Mouse (Mus musculus): ENCODE measurements around the gene Atg4d. TPM values are rescaled to one million over a fixed set of nuclear protein-coding genes. Genes with fewer than 3 reads are reported as not detected.
"Not testable (repeated sequence)": the region's sequence is repeated elsewhere in the genome, so short reads cannot be mapped to it uniquely, and the experiment has no call there.

Atg4d gene
- polyA plus RNA-seq, 1 experiment from 2014 or later: 43.7 TPM

GRCm38 (mm10) chr9:21288404-21289336 is 23.6 kb downstream of the Atg4d start:
- no peaks in the 10 kb centered on the region for H3K9me3 ChIP-seq (ENCODE audit: control insufficient read depth, low read length)
- peaks cover 19% of the 10 kb centered on the region for H3K36me3 ChIP-seq (ENCODE audit: control insufficient read depth, insufficient read depth, low read length)
- ATAC-seq (ENCODE audit: low FRiP score, low TSS enrichment): no peak
- H3K27ac ChIP-seq (ENCODE audit: low read depth, low read length): peak overlapping the region; percentile 52; the same call in 1 of the 2 replicates
- peaks cover 27% of the 10 kb centered on the region for H3K4me1 ChIP-seq (ENCODE audit: control insufficient read depth, insufficient read depth, low read length)
- H3K9ac ChIP-seq (ENCODE audit: low read depth, low read length): peak overlapping the region; percentile 51; the same call in 1 of the 2 replicates
- peak overlapping the region; percentile 84 for H3K4me2 ChIP-seq (replicated peaks; ENCODE audit: low read depth, low read length)
- H3K4me3 ChIP-seq (ENCODE audit: low read length): peak overlapping the region; percentile 86
- 70% methylated on average over 13 of the region's 13 CpGs for WGBS
- no peaks in the 10 kb centered on the region for H3K27me3 ChIP-seq (ENCODE audit: control insufficient read depth, insufficient read depth, low read length)

- H3K9ac ChIP-seq (ENCODE audit: low read depth, low read length): no peak overlapping the region
- peak overlapping the region; percentile 78; the same call in 1 of the 2 replicates for H3K4me3 ChIP-seq (ENCODE audit: low read length)
- no peak overlapping the region for H3K27ac ChIP-seq (ENCODE audit: low read depth, low read length)
- peaks cover 13% of the 10 kb centered on the region; the same call in 1 of the 2 replicates for H3K36me3 ChIP-seq (ENCODE audit: control insufficient read depth, insufficient read depth, low read length)
- H3K27me3 ChIP-seq (ENCODE audit: control insufficient read depth, insufficient read depth, low read length): no peaks in the 10 kb centered on the region
- H3K4me1 ChIP-seq (ENCODE audit: control insufficient read depth, insufficient read depth, low read length): peaks cover 27% of the 10 kb centered on the region
- H3K4me2 ChIP-seq (replicated peaks; ENCODE audit: low read depth, low read length): peak overlapping the region; percentile 65
- 83% methylated on average over 2 of the region's 2 CpGs for WGBS
- H3K9me3 ChIP-seq (ENCODE audit: control insufficient read depth, low read length): no peaks in the 10 kb centered on the region
- ATAC-seq (ENCODE audit: low FRiP score, low TSS enrichment): no peak
Measured at GRCm38 (mm10) chr9:21289337-21289671, 24.2 kb downstream of the Atg4d start.

GRCm38 (mm10) chr9:21290589-21290988 is 25.5 kb downstream of the Atg4d start:
- H3K4me2 ChIP-seq (replicated peaks; ENCODE audit: low read depth, low read length): peak overlapping the region; percentile 65
- no peaks in the 10 kb centered on the region for H3K27me3 ChIP-seq (ENCODE audit: control insufficient read depth, insufficient read depth, low read length)
- under 1% methylated on average over 20 of the region's 20 CpGs for WGBS
- ATAC-seq (ENCODE audit: low FRiP score, low TSS enrichment): no peak
- H3K27ac ChIP-seq (ENCODE audit: low read depth, low read length): peak overlapping the region; percentile 63; the same call in 1 of the 2 replicates
- H3K9me3 ChIP-seq (ENCODE audit: control insufficient read depth, low read length): no peaks in the 10 kb centered on the region
- peak overlapping the region; percentile 78 for H3K4me3 ChIP-seq (ENCODE audit: low read length)
- H3K36me3 ChIP-seq (ENCODE audit: control insufficient read depth, insufficient read depth, low read length): peaks cover 3% of the 10 kb centered on the region; the same call in 1 of the 2 replicates
- H3K4me1 ChIP-seq (ENCODE audit: control insufficient read depth, insufficient read depth, low read length): peaks cover 27% of the 10 kb centered on the region
- peak overlapping the region; percentile 71 for H3K9ac ChIP-seq (ENCODE audit: low read depth, low read length)

- peak within 1 kb of the TSS; percentile 91 for H3K27ac ChIP-seq (ENCODE audit: low read depth, low read length)
- H3K9ac ChIP-seq (ENCODE audit: low read depth, low read length): peak within 1 kb of the TSS; percentile 71
- H3K4me1 ChIP-seq (ENCODE audit: control insufficient read depth, insufficient read depth, low read length): peaks cover 27% of the 10 kb centered on the region
- WGBS: under 1% methylated on average over 49 of the region's 51 CpGs
- H3K27me3 ChIP-seq (ENCODE audit: control insufficient read depth, insufficient read depth, low read length): no peaks in the 10 kb centered on the region
- H3K9me3 ChIP-seq (ENCODE audit: control insufficient read depth, low read length): no peaks in the 10 kb centered on the region
- H3K4me2 ChIP-seq (replicated peaks; ENCODE audit: low read depth, low read length): peak within 1 kb of the TSS; percentile 65
- ATAC-seq (ENCODE audit: low FRiP score, low TSS enrichment): peak; percentile 95
- peaks cover 3% of the 10 kb centered on the region; the same call in 1 of the 2 replicates for H3K36me3 ChIP-seq (ENCODE audit: control insufficient read depth, insufficient read depth, low read length)
- H3K4me3 ChIP-seq (ENCODE audit: low read length): peak within 1 kb of the TSS; percentile 78
Measured at GRCm38 (mm10) chr9:21291022-21291787, 26.1 kb downstream of the Atg4d start, which contains the start of gene Cdkn2d. Gene Cdkn2d (minus strand): TSS chr9:21291407.

- peak overlapping the region; percentile 91 for H3K27ac ChIP-seq (ENCODE audit: low read depth, low read length)
- H3K36me3 ChIP-seq (ENCODE audit: control insufficient read depth, insufficient read depth, low read length); H3K27me3 ChIP-seq (ENCODE audit: control insufficient read depth, insufficient read depth, low read length); ATAC-seq (ENCODE audit: low FRiP score, low TSS enrichment); H3K9me3 ChIP-seq (ENCODE audit: control insufficient read depth, low read length): not testable (repeated sequence)
- peaks cover 21% of the 10 kb centered on the region for H3K4me1 ChIP-seq (ENCODE audit: control insufficient read depth, insufficient read depth, low read length)
- WGBS: 17% methylated on average over 7 of the region's 7 CpGs
- H3K9ac ChIP-seq (ENCODE audit: low read depth, low read length): peak overlapping the region; percentile 52; the same call in 1 of the 2 replicates
- H3K4me3 ChIP-seq (ENCODE audit: low read length): peak overlapping the region; percentile 36
- peak overlapping the region; percentile 45 for H3K4me2 ChIP-seq (replicated peaks; ENCODE audit: low read depth, low read length)
Measured at GRCm38 (mm10) chr9:21291868-21292267, 26.8 kb downstream of the Atg4d start.

- H3K27me3 ChIP-seq (ENCODE audit: control insufficient read depth, insufficient read depth, low read length): no peaks in the 10 kb centered on the region
- no peak overlapping the region; the same call in 1 of the 2 replicates for H3K4me2 ChIP-seq (replicated peaks; ENCODE audit: low read depth, low read length)
- WGBS: 91% methylated on average over 3 of the region's 3 CpGs
- H3K9ac ChIP-seq (ENCODE audit: low read depth, low read length): no peak overlapping the region
- H3K4me3 ChIP-seq (ENCODE audit: low read length): no peak overlapping the region
- no peaks in the 10 kb centered on the region for H3K9me3 ChIP-seq (ENCODE audit: control insufficient read depth, low read length)
- ATAC-seq (ENCODE audit: low FRiP score, low TSS enrichment): no peak
- H3K4me1 ChIP-seq (ENCODE audit: control insufficient read depth, insufficient read depth, low read length): peaks cover 17% of the 10 kb centered on the region
- H3K27ac ChIP-seq (ENCODE audit: low read depth, low read length): no peak overlapping the region
- H3K36me3 ChIP-seq (ENCODE audit: control insufficient read depth, insufficient read depth, low read length): no peaks in the 10 kb centered on the region
Measured at GRCm38 (mm10) chr9:21292271-21292670, 27.2 kb downstream of the Atg4d start.

- Histone ChIP-seq H3K9ac (ENCODE audit: low read depth, low read length) (no peak overlapping the region), H3K4me3 (ENCODE audit: low read length) (no peak overlapping the region), H3K9me3 (ENCODE audit: control insufficient read depth, low read length) (no peaks in the 10 kb centered on the region), H3K36me3 (ENCODE audit: control insufficient read depth, insufficient read depth, low read length) (no peaks in the 10 kb centered on the region), H3K27me3 (ENCODE audit: control insufficient read depth, insufficient read depth, low read length) (no peaks in the 10 kb centered on the region), H3K4me2 (replicated peaks; ENCODE audit: low read depth, low read length) (no peak overlapping the region), H3K27ac (ENCODE audit: low read depth, low read length) (no peak overlapping the region), H3K4me1 (ENCODE audit: control insufficient read depth, insufficient read depth, low read length) (no peaks in the 10 kb centered on the region)
- whole genome bisulfite sequencing: 83% methylated on average over 10 of the region's 10 CpGs
- no peak for ATAC-seq (ENCODE audit: low FRiP score, low TSS enrichment)
Measured at GRCm38 (mm10) chr9:21299014-21299413, 33.9 kb downstream of the Atg4d start.

- Histone ChIP-seq H3K9ac (ENCODE audit: low read depth, low read length) (no peak overlapping the region), H3K9me3 (ENCODE audit: control insufficient read depth, low read length) (no peaks in the 10 kb centered on the region), H3K27ac (ENCODE audit: low read depth, low read length) (no peak overlapping the region), H3K4me2 (replicated peaks; ENCODE audit: low read depth, low read length) (no peak overlapping the region), H3K27me3 (ENCODE audit: control insufficient read depth, insufficient read depth, low read length) (no peaks in the 10 kb centered on the region), H3K36me3 (ENCODE audit: control insufficient read depth, insufficient read depth, low read length) (no peaks in the 10 kb centered on the region), H3K4me1 (ENCODE audit: control insufficient read depth, insufficient read depth, low read length) (0 out of 2 replicates have a peak, but pooled peaks cover 4% of the 10 kb centered on the region), H3K4me3 (ENCODE audit: low read length) (no peak overlapping the region)
- no peak for ATAC-seq (ENCODE audit: low FRiP score, low TSS enrichment)
- WGBS: 73% methylated on average over 7 of the region's 7 CpGs
Measured at GRCm38 (mm10) chr9:21305065-21305464, 40.0 kb downstream of the Atg4d start.

Measured in kidney, embryonic 14.5 days (tissue).